Mouse (Mus musculus) ES-E14 (cell line): ENCODE results near the gene Cdyl. TPM values are rescaled to one million over a fixed set of nuclear protein-coding genes. Genes with fewer than 3 reads are reported as not detected.

ENCODE experiments used
- DNase-seq: peaks from one replicate; pipeline ENCODE4 v3.0.0-alpha.2; 2013; ENCODE audit warnings: low read depth, low spot score
- H3K27ac ChIP-seq: 2 replicates; pipeline ENCODE4 v1.5.1; 2012; ENCODE audit warnings: low read depth, mild to moderate bottlenecking, low read length, moderate library complexity, mixed read lengths; ENCODE audit not compliant: poor library complexity, insufficient read depth, severe bottlenecking
- H3K36me3 ChIP-seq: 2 replicates; pipeline ENCODE4 v1.6.1; 2012; ENCODE audit warnings: mild to moderate bottlenecking, low read length, moderate library complexity, mixed read lengths; ENCODE audit not compliant: control insufficient read depth, poor library complexity, insufficient read depth, severe bottlenecking
- H3K4me1 ChIP-seq, 2 experiments: fragments of 150-350 bp in 1 of 2; sonication (generic) in 1 of 2; 2 replicates each; pipeline ENCODE4 v1.6.1; 2012; ENCODE audit warnings: low read length in 2 of 2, mild to moderate bottlenecking in 1 of 2, mixed read lengths in 1 of 2; ENCODE audit not compliant: control insufficient read depth in 2 of 2, insufficient read depth in 2 of 2, poor library complexity in 1 of 2
- H3K4me3 ChIP-seq, 2 experiments: fragments of 150-350 bp in 1 of 2; sonication (generic) in 1 of 2; 2 replicates each; pipeline ENCODE4 v1.5.1; 2012; ENCODE audit warnings: low read length in 2 of 2, low read depth in 1 of 2, mild to moderate bottlenecking in 1 of 2, mixed read lengths in 1 of 2; ENCODE audit not compliant: insufficient read depth in 1 of 2, poor library complexity in 1 of 2, severe bottlenecking in 1 of 2
- H3K9ac ChIP-seq: 2 replicates; pipeline ENCODE4 v1.6.1; 2012; ENCODE audit warnings: low read depth, mild to moderate bottlenecking, low read length, mixed read lengths; ENCODE audit not compliant: poor library complexity, insufficient read depth, severe bottlenecking
- H3K9me3 ChIP-seq: fragments of 150-350 bp; sonication (generic); 2 replicates; pipeline ENCODE4 v1.6.1; 2012; ENCODE audit warnings: low read depth, mild to moderate bottlenecking, low read length; ENCODE audit not compliant: control insufficient read depth, insufficient read depth
- CHD2 ChIP-seq: IDR thresholded peaks from 2 replicates; pipeline ENCODE4 v1.6.1; 2014; ENCODE audit warnings: mild to moderate bottlenecking, low read depth, low read length, inconsistent platforms
- HCFC1 ChIP-seq: IDR thresholded peaks from 2 replicates; pipeline ENCODE4 v1.6.1; 2012; ENCODE audit warnings: low read length, inconsistent platforms, borderline replicate concordance; ENCODE audit not compliant: insufficient read depth
- MAFK ChIP-seq: IDR thresholded peaks from 2 replicates; pipeline ENCODE4 v1.6.1; 2014; ENCODE audit warnings: mild to moderate bottlenecking, low read depth, low read length, inconsistent platforms; ENCODE audit not compliant: insufficient read depth
- ZC3H11A ChIP-seq: IDR thresholded peaks from 2 replicates; pipeline ENCODE4 v1.6.1; 2012; ENCODE audit warnings: low read depth, mild to moderate bottlenecking, inconsistent platforms, low read length, borderline replicate concordance
- ZNF384 ChIP-seq: IDR thresholded peaks from 2 replicates; pipeline ENCODE4 v1.6.1; 2012; ENCODE audit warnings: low read depth, low read length, inconsistent platforms
- in situ Hi-C, 2 experiments: fragments of 600-800 bp; cut with MboI; formaldehyde crosslinking; loops; one replicate each; pipeline ENCODE4 v1.15.1; 2025; ENCODE audit warnings: low sequenced_read_pairs in 2 of 2, inconsistent platforms in 1 of 2; ENCODE audit not compliant: unreplicated experiment in 2 of 2
- total RNA-seq: library from RNA; depleted of rRNA; stranded (reverse); fragments of 300-350 nt; gene quantifications from 2 replicates; pipeline ENCODE4 v1.2.3, GENCODE M21; 2012

The Cdyl gene
- total RNA-seq, 1 experiment, result 20.3 TPM

DNA sequence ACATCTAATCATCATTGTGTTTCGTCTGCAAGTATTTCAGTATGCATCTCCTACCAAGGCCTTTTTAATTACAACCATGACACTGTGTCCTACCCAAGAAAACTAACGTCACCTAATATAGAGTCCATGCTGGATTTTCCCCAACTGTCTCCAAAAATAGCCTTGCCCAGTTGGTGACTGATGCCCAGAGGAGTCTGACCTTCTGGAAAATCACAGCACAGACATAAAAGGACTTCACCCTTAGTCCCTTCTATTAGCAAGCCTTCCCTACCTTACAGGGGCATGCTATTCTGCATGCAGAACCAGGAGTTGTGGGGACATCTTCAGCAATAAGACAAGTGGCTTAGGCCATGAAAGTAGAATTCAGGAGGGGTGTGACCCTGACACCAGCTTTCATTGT lies 40.3 kb upstream of the Cdyl start:
- TF ChIP-seq ZNF384 (no peak), HCFC1 (no peak), ZC3H11A (no peak), CHD2 (no peak), MAFK (no peak)
- Histone ChIP-seq H3K9me3 (no peaks in the 10 kb centered on the region), H3K9ac (no peak overlapping the region), H3K36me3 (no peaks in the 10 kb centered on the region), H3K4me1 (no peaks in the 10 kb centered on the region), H3K4me3 (no peak overlapping the region), H3K27ac (no peak overlapping the region)
- in situ Hi-C loops, result no loop called here
- no peak for DNase-seq

DNA sequence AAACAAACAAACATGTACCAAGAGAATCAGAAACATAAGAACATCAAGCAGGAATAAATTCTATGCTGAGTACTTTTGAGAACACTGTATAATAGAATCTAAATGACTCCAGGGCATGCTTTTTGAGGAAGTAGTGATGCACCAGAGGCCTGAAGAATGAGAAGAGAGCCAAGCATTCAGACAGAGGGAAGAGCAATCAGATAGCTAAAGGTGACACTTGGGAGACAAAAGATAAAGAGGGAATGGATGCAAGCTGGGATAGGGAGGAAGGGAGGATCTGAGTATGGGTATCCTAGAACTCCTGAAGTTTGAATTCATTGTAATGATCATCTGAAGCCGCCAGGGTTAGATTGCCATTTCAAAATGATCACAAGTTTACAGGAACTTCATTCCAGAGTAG lies 38.9 kb upstream of the Cdyl start:
- TF ChIP-seq HCFC1 (no peak), ZC3H11A (no peak), CHD2 (no peak), ZNF384 (no peak), MAFK (no peak)
- Histone ChIP-seq H3K9me3 (no peaks in the 10 kb centered on the region), H3K4me1 (no peaks in the 10 kb centered on the region), H3K36me3 (no peaks in the 10 kb centered on the region), H3K27ac (no peak overlapping the region), H3K9ac (no peak overlapping the region), H3K4me3 (no peak overlapping the region)
- no peak for DNase-seq
- in situ Hi-C loops, result no loop called here

DNA sequence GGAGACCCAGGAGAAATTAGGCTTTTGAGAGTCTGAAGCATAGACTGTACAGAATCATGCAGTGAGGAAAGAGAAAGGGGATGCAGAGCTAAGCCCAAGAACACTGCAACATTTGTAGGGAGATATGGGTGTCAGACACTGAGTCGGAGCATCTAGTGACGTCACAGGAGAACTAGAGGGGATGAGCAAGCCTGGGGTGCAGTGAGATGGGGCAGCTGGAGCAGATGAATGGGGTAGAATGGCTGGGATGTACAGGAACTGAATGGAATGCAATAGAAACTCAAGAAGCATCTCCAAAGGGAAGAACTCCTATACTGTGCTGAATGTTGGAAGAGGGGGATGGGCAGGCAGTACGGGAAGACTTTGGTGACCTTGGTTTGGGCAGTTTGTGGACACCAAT lies 34.8 kb upstream of the Cdyl start:
- Histone ChIP-seq H3K9me3 (no peaks in the 10 kb centered on the region), H3K27ac (no peak overlapping the region), H3K36me3 (no peaks in the 10 kb centered on the region), H3K4me3 (no peak overlapping the region), H3K4me1 (no peaks in the 10 kb centered on the region), H3K9ac (no peak overlapping the region)
- no peak for DNase-seq
- TF ChIP-seq CHD2 (no peak), HCFC1 (no peak), MAFK (no peak)
- in situ Hi-C loops, result no loop called here

DNA sequence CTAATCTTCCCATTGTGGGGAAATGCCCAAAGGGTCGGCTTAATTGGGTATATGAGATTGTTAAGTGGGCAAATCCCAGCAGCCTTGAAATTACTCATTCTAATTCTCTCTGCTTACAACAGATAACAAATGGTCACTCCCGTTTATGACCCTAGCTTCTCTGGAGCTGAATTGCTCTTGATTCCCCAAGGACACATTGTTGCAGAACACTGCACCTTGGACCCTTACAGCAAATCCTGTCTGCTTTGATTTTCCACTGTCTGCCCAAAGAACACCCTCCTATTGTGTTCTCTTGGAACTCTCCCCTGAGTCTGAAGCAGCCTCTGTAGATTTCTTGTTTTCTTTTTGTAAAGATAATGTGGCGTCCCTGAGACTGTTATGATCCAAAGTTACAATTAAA lies 34.1 kb upstream of the Cdyl start:
- Histone ChIP-seq H3K9me3 (no peaks in the 10 kb centered on the region), H3K36me3 (no peaks in the 10 kb centered on the region), H3K9ac (no peak overlapping the region), H3K4me1 (no peaks in the 10 kb centered on the region), H3K27ac (no peak overlapping the region), H3K4me3 (no peak overlapping the region)
- no peak for DNase-seq
- TF ChIP-seq HCFC1, result no peak
- no peak for TF ChIP-seq CHD2
- no peak for TF ChIP-seq ZNF384
- TF ChIP-seq MAFK, result no peak
- no peak for TF ChIP-seq ZC3H11A
- in situ Hi-C loops, result no loop called here

DNA sequence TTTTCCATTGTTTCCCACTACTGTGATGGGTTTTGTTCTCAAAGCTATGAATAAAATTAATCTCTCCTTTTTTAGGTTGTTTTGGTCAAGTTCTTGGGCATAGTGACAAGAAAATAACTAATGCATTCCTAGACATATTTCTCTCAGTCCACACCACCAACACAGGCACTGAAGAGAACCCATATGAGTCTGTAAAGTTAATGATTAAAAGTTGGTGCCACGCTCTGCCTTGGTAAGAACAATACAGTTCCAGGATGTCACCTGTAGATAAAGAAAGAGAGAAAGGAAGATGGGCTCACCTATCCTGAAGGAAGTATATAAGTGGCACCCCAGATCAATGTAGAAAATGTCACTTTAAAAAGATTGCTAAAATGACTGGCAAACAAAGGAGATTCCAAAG lies 32.3 kb upstream of the Cdyl start:
- Histone ChIP-seq H3K9me3 (no peaks in the 10 kb centered on the region), H3K27ac (no peak overlapping the region), H3K4me3 (no peak overlapping the region), H3K9ac (no peak overlapping the region), H3K4me1 (no peaks in the 10 kb centered on the region), H3K36me3 (no peaks in the 10 kb centered on the region)
- in situ Hi-C loops, result no loop called here
- no peak for DNase-seq
- TF ChIP-seq CHD2 (no peak), HCFC1 (no peak), ZNF384 (no peak)
